Mouse (Mus musculus) forebrain, embryonic 15.5 days (tissue): ENCODE results near the gene Adarb2. TPM values are rescaled to one million over a fixed set of nuclear protein-coding genes. Genes with fewer than 3 reads are reported as not detected.

ENCODE experiments used
- ATAC-seq: fragments of 200-750 bp; cut with Nextera tagmentation; replicated peaks from 2 replicates; pipeline ENCODE4 v1.8.0; 2017; ENCODE audit warnings: mild to moderate bottlenecking, moderate TSS enrichment, moderate library complexity
- H3K27ac ChIP-seq: fragments of 300-500 bp; sonication (generic); replicated peaks from 2 replicates; pipeline ENCODE4 v1.5.1; 2015; ENCODE audit warnings: mild to moderate bottlenecking, inconsistent platforms
- H3K27me3 ChIP-seq: fragments of 300-500 bp; sonication (generic); 2 replicates; pipeline ENCODE4 v1.6.1; 2015; ENCODE audit warnings: inconsistent platforms
- H3K36me3 ChIP-seq: fragments of 300-500 bp; sonication (generic); 2 replicates; pipeline ENCODE4 v1.6.1; 2015; ENCODE audit warnings: mild to moderate bottlenecking, inconsistent platforms
- H3K4me1 ChIP-seq: fragments of 300-500 bp; sonication (generic); 2 replicates; pipeline ENCODE4 v1.6.1; 2015; ENCODE audit warnings: inconsistent platforms
- H3K4me2 ChIP-seq: fragments of 300-500 bp; sonication (generic); replicated peaks from 2 replicates; pipeline ENCODE4 v1.6.1; 2015; ENCODE audit warnings: mild to moderate bottlenecking, inconsistent platforms
- H3K4me3 ChIP-seq: fragments of 300-500 bp; sonication (generic); 2 replicates; pipeline ENCODE4 v1.5.1; 2015; ENCODE audit warnings: mild to moderate bottlenecking, inconsistent platforms
- H3K9ac ChIP-seq: fragments of 300-500 bp; sonication (generic); replicated peaks from 2 replicates; pipeline ENCODE4 v1.6.1; 2015; ENCODE audit warnings: mild to moderate bottlenecking, inconsistent platforms
- H3K9me3 ChIP-seq: fragments of 300-500 bp; sonication (generic); 2 replicates; pipeline ENCODE4 v1.6.1; 2016; ENCODE audit warnings: inconsistent platforms
- WGBS: fragments of 180-500 bp; shearing (Covaris S2); methylation state at CpG from one replicate; pipeline ENCODE4 v1.1.7; 2015; ENCODE audit warnings: mixed read lengths; 5-methylcytosine and 5-hydroxymethylcytosine counted together
- polyA plus RNA-seq: library from polyadenylated mRNA; unstranded; fragments of >200 nt; fragmentation: Nextera tagmentation; extraction: Ambion mirVana; gene quantifications from 2 replicates; pipeline ENCODE4 v1.2.1, GENCODE M21; 2015

Adarb2 gene
- polyA plus RNA-seq, 1 experiment from 2014 or later: 19.9 TPM

DNA sequence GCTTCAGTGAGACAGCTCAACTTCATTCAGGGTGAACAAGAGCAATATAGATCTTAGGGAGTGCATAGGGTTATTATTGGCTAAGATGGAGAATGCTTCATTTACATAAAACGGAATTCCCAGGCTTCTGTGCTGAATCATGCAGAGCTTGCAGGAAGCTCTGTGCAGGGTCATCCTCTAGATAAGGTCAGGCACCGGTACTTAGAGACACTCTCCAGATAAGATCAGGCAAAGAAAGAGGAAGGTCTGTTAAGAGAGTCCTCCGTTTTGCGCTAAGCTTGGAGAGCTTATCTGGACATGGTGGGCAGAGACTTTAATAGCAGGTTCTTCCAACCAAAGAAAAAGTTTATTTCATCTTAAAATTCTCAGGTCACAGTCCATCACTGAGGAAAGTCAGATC, 542.9 kb downstream of the Adarb2 start:
- no peak for ATAC-seq
- Histone ChIP-seq H3K9ac (no peak overlapping the region), H3K27me3 (no peaks in the 10 kb centered on the region), H3K27ac (no peak overlapping the region), H3K9me3 (no peaks in the 10 kb centered on the region), H3K4me2 (no peak overlapping the region), H3K4me3 (no peak overlapping the region), H3K4me1 (no peaks in the 10 kb centered on the region), H3K36me3 (no peaks in the 10 kb centered on the region)
- WGBS: 89% methylated on average over 4 of the region's 4 CpGs

DNA sequence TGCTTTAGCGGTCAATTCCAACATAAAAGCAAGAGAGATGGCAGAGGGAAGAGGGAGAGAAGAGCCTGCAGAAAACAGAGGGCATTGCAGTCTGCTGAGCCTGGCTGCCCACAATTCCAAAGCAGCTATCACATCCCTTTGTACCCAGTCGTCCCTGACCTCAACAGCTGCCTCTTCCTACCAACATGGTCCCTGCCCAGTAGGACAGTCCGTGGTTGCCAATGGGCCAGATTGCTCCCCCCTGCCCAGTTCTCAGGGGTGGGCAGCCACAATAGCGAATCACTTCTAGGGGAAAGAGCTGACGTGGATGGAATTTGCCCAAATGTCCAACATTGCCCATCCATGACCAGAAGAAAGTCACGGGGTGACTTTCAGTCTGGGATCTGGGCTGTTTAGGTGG, 546.8 kb downstream of the Adarb2 start:
- WGBS: 88% methylated on average over 6 of the region's 6 CpGs
- Histone ChIP-seq H3K4me2 (no peak overlapping the region), H3K27ac (no peak overlapping the region), H3K9ac (no peak overlapping the region), H3K4me1 (no peaks in the 10 kb centered on the region), H3K4me3 (no peak overlapping the region), H3K36me3 (no peaks in the 10 kb centered on the region), H3K27me3 (no peaks in the 10 kb centered on the region), H3K9me3 (no peaks in the 10 kb centered on the region)
- ATAC-seq: no peak

GRCm38 (mm10) chr13:8760940-8761339, 558.3 kb downstream of the Adarb2 start:
- 70% methylated on average over 8 of the region's 8 CpGs for WGBS
- H3K27ac ChIP-seq: no peak overlapping the region
- H3K9ac ChIP-seq: no peak overlapping the region
- no peaks in the 10 kb centered on the region for H3K4me1 ChIP-seq
- ATAC-seq: no peak
- no peak overlapping the region for H3K4me2 ChIP-seq
- no peaks in the 10 kb centered on the region for H3K27me3 ChIP-seq
- no peaks in the 10 kb centered on the region for H3K36me3 ChIP-seq
- no peaks in the 10 kb centered on the region for H3K9me3 ChIP-seq
- no peak overlapping the region for H3K4me3 ChIP-seq

DNA sequence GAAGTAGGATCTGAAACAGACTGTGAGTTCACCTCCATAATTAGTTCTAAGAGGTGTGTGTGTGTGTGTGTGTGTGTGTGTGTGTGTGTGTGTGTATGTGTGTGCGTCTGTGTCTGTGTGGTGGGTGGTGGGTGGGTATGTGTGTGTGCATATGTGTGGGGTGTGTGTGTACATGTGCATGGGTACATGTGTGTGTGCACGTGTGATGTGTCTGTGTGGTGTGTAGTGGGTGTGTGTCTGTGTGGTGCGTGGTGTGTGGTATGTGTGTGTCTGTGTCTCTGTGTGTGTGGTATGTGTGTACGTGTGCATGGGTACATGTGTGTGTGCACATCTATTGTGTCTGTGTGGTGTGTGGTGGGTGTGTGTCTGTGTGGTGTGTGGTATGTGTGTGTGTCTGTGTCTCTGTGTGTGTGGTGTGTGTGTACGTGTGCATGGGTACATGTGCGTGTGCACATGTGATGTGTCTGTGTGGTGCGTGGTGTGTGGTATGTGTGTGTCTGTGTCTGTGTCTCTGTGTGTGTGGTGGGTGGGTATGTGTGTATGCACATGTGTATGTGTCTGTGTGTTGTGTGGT, 567.1 kb downstream of the Adarb2 start:
- H3K4me1 ChIP-seq: no peaks in the 10 kb centered on the region
- no peak overlapping the region for H3K9ac ChIP-seq
- 0 out of 2 replicates have a peak, but pooled peaks have one; percentile 38 for ATAC-seq
- WGBS: 91% methylated on average over 7 of the region's 7 CpGs
- no peak overlapping the region for H3K4me3 ChIP-seq
- H3K27me3 ChIP-seq: no peaks in the 10 kb centered on the region
- no peaks in the 10 kb centered on the region for H3K36me3 ChIP-seq
- no peak overlapping the region for H3K4me2 ChIP-seq
- no peaks in the 10 kb centered on the region for H3K9me3 ChIP-seq
- no peak overlapping the region for H3K27ac ChIP-seq

DNA sequence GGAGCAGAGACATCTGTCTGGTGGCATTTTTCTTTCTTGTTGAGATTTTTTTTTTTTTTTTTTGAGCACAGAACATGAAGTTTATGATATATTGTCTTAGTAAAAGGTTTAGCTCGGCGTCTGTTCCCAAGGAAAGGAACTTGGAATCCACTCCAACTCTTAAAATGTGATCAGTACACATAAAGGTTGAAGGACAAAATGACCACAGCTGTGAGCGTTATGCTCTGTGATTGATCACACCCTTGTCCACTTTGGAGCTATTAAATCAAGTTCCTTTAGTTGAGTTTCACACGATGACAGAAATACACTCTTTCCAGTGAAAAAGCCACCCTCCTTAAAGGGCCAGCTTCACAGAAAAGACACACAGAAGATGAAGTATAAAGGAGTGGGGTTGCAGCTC, 568.0 kb downstream of the Adarb2 start:
- Histone ChIP-seq H3K4me1 (no peaks in the 10 kb centered on the region), H3K27me3 (no peaks in the 10 kb centered on the region)

GRCm38 (mm10) chr13:8780441-8780840, 577.8 kb downstream of the Adarb2 start:
- no peak for ATAC-seq
- Histone ChIP-seq H3K4me2 (no peak overlapping the region), H3K9ac (no peak overlapping the region), H3K27ac (no peak overlapping the region), H3K4me1 (0 out of 2 replicates have a peak, but pooled peaks cover 9% of the 10 kb centered on the region), H3K4me3 (no peak overlapping the region), H3K27me3 (no peaks in the 10 kb centered on the region), H3K9me3 (no peaks in the 10 kb centered on the region), H3K36me3 (no peaks in the 10 kb centered on the region)
- WGBS: 56% methylated on average over 4 of the region's 4 CpGs

More for the DNA sequence above, 568.0 kb downstream of the Adarb2 start:
- H3K4me2 ChIP-seq: no peak overlapping the region
- WGBS: 83% methylated on average over 4 of the region's 4 CpGs
- ATAC-seq: no peak
- H3K4me3 ChIP-seq: no peak overlapping the region
- no peaks in the 10 kb centered on the region for H3K36me3 ChIP-seq
- no peak overlapping the region for H3K9ac ChIP-seq
- H3K9me3 ChIP-seq: no peaks in the 10 kb centered on the region
- H3K27ac ChIP-seq: no peak overlapping the region

DNA sequence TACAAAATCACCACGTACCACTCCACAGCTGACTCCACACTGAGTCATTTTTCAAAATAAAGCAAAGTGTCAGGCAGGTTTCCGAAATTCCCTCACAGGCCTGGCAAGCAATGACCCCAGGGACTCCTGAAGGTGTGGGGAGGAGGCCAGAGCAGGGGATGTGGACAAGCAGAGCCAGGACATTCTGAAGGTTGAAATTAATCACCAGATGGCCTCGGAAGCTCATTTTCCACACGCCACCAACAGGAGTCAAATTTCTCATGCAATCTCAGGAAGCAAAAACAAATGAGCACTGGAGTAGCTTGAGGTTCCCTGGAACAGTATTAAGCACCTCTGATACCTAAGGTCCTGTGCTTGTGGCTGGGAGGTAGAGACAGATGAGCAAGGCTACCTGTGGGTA, 580.0 kb downstream of the Adarb2 start:
- ATAC-seq: no peak
- H3K4me2 ChIP-seq: no peak overlapping the region
- H3K9ac ChIP-seq: no peak overlapping the region
- WGBS: 67% methylated on average over 4 of the region's 4 CpGs
- no peaks in the 10 kb centered on the region for H3K36me3 ChIP-seq
- H3K9me3 ChIP-seq: no peaks in the 10 kb centered on the region
- no peak overlapping the region for H3K4me3 ChIP-seq
- 0 out of 2 replicates have a peak, but pooled peaks cover 9% of the 10 kb centered on the region for H3K4me1 ChIP-seq
- no peaks in the 10 kb centered on the region for H3K27me3 ChIP-seq
- no peak overlapping the region for H3K27ac ChIP-seq

DNA sequence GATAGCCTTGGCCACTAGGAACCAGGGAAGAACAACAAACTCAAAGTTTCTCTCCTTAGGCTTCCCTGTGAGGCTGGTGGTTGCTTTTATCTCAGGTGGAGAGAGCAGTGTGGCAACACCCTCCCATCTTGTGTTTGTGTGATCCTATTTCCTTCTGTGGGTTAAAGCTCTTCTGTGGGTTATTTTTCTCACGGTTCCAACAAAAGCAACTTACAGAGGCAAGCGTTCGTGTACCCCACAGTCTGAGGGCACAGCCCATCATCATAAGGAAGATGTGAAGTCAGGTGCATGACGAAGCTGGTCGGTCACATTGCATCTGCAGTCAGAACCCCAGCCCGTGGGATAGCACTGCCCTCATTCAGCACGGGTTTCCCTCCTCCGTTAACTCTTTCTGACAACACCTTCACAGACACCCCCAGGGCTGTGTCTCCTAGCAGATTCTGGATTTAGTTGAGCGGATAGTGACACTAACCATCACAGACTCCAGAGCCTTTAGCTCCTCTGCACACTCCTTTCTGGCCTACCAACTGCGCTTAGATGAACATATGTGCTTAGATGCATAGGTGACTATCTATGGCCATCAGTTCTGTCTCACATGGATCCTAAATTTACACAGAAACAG, 581.1 kb downstream of the Adarb2 start:
- H3K4me2 ChIP-seq: no peak overlapping the region
- ATAC-seq: no peak
- H3K9ac ChIP-seq: no peak overlapping the region
- H3K27ac ChIP-seq: no peak overlapping the region
- no peaks in the 10 kb centered on the region for H3K9me3 ChIP-seq
- 87% methylated on average over 10 of the region's 10 CpGs for WGBS
- 0 out of 2 replicates have a peak, but pooled peaks cover 9% of the 10 kb centered on the region for H3K4me1 ChIP-seq
- H3K4me3 ChIP-seq: no peak overlapping the region
- H3K27me3 ChIP-seq: no peaks in the 10 kb centered on the region
- no peaks in the 10 kb centered on the region for H3K36me3 ChIP-seq

DNA sequence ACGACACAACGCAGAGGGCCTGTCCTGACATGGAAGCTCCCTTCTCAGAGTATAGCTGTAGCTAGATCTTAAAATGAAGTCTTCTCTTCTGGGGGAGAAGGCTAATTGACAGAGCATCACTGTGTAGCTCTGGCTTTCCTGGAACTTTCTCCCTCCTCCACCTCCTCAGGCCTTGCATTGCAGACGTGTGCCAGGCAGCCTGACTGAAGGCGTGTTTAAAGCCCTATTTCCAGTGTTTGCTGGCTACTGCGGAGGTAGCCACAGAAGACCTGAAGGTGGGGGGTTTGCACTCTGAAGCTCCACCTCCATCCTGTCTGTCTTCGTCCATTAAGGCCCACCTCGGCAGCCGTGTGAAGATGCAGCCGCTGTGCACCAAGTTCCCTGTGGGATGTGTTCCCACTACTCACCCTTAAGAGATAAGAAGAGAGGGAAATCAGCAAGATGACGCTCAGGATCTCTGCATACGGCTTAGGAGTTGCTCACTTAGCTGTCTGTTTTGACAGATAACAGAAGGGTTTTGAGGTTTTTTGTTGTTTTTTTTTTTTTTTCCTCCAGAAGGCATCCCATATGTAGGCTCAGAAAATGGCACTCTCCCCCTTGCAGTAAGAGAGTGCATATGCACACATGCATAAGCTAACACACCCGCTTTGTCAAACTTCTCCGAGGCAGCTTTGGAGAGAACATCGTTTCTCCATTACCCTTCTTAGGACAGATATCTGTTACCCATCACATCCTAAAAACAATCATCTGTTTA, 581.8 kb downstream of the Adarb2 start:
- peak; percentile 76 for ATAC-seq
- H3K4me2 ChIP-seq: no peak overlapping the region

DNA sequence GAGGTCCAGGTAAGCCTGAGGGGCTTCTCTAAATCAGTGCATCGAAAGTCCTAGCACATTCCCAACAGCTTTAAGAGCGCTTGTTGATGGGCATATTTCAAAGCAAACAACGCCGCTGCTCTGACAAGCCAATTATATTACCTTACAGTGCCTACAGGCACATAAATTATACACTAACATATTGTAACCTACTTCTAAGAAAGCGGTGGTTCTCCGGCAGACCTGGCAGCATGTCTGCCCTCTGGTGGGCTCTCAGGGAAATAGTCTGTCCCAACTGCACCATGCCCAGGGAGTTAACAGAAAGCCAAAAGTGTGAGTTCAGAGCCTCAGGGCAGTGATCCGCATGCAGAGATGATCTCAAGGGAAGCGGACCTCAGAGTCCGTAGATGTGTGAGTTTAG, 582.5 kb downstream of the Adarb2 start:
- peak; percentile 86 for ATAC-seq
- 39% methylated on average over 9 of the region's 9 CpGs for WGBS

More for the DNA sequence above, 581.8 kb downstream of the Adarb2 start:
- Histone ChIP-seq H3K36me3 (no peaks in the 10 kb centered on the region), H3K4me3 (no peak overlapping the region), H3K9ac (no peak overlapping the region), H3K4me1 (0 out of 2 replicates have a peak, but pooled peaks cover 9% of the 10 kb centered on the region), H3K9me3 (no peaks in the 10 kb centered on the region), H3K27me3 (no peaks in the 10 kb centered on the region), H3K27ac (no peak overlapping the region)
- 77% methylated on average over 14 of the region's 14 CpGs for WGBS

DNA sequence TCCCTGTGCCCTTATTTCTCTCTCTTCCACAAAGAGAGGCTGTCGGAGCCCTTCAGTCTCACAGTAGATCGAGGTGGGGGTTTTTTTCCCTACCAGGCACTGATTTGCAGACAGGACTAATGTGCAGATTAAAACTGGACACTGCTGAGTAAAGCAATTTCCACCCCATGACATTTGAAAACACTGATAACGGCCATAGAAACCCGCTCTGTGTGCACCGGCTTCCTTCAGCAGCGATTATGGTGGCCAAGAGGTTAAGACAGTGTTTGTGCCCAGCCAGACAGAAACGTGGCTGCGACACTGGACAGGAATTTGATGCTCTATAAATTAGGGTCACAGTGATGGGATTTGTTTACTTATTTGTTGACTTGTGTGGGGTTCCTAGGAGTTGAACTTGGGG, 590.6 kb downstream of the Adarb2 start:
- Histone ChIP-seq H3K27ac (no peak overlapping the region), H3K4me3 (no peak overlapping the region), H3K9me3 (no peaks in the 10 kb centered on the region), H3K4me1 (no peaks in the 10 kb centered on the region), H3K9ac (no peak overlapping the region), H3K36me3 (no peaks in the 10 kb centered on the region), H3K27me3 (no peaks in the 10 kb centered on the region), H3K4me2 (no peak overlapping the region)
- 76% methylated on average over 8 of the region's 8 CpGs for WGBS
- ATAC-seq: 0 out of 2 replicates have a peak, but pooled peaks have one; percentile 13

More for the DNA sequence above, 582.5 kb downstream of the Adarb2 start:
- no peak overlapping the region for H3K9ac ChIP-seq
- no peaks in the 10 kb centered on the region for H3K27me3 ChIP-seq
- no peaks in the 10 kb centered on the region for H3K9me3 ChIP-seq
- H3K36me3 ChIP-seq: no peaks in the 10 kb centered on the region
- 0 out of 2 replicates have a peak, but pooled peaks cover 9% of the 10 kb centered on the region for H3K4me1 ChIP-seq
- no peak overlapping the region for H3K4me3 ChIP-seq
- H3K4me2 ChIP-seq: no peak overlapping the region
- H3K27ac ChIP-seq: no peak overlapping the region

GRCm38 (mm10) chr13:8800576-8800975, 597.9 kb downstream of the Adarb2 start:
- H3K36me3 ChIP-seq: peaks cover 11% of the 10 kb centered on the region
- no peak for ATAC-seq
- H3K27ac ChIP-seq: no peak overlapping the region
- no peaks in the 10 kb centered on the region for H3K9me3 ChIP-seq
- no peaks in the 10 kb centered on the region for H3K27me3 ChIP-seq
- no peak overlapping the region for H3K4me3 ChIP-seq
- no peaks in the 10 kb centered on the region for H3K4me1 ChIP-seq
- WGBS: 82% methylated on average over 6 of the region's 6 CpGs
- H3K9ac ChIP-seq: no peak overlapping the region
- no peak overlapping the region for H3K4me2 ChIP-seq
